Mouse (Mus musculus): Measurements from ENCODE around the gene Keap1.
"Not testable (repeated sequence)": the region's sequence is repeated elsewhere in the genome, so short reads cannot be mapped to it uniquely, and the experiment has no call there.

The Keap1 gene

GRCm38 (mm10) chr9:21238733-21239464 lies at the start of gene Keap1:
Gene Keap1 (minus strand): TSS chr9:21239361.
- peak; percentile 66 for DNase-seq (ENCODE audit: low read depth, low spot score)

GRCm38 (mm10) chr9:21288404-21289336 lies 49.5 kb upstream of the Keap1 start:
- DNase-seq (ENCODE audit: low read depth, low spot score) = no peak

- DNase-seq (ENCODE audit: low read depth, low spot score) = peak; percentile 91
These were observed 48.6 kb upstream of the Keap1 start, which contains the start of gene Kri1 for GRCm38 (mm10) chr9:21287571-21288402. Gene Kri1 (minus strand): TSS chr9:21287969.

- DNase-seq (ENCODE audit: low read depth, low spot score) = no peak
These were observed 47.6 kb upstream of the Keap1 start for GRCm38 (mm10) chr9:21286753-21287152.

DNA sequence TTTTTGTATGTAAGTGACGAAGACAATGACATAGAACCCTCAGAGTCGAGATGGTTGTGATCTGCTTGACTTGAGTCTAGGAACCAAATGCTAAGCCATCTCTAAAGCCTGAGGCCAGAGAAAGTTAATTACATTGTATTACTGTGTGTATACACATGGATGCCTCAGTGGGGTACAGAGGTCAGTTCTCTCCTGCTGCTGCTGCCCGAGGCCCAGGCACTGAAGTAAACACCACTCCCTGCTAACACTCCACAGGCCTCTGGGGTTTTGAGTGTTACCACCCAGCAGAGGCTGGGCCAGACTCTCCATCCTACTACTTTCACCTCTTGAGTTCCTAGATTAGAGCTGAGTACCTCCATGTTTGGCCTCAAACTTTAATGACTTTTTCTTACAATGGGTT lies 44.8 kb upstream of the Keap1 start:
- DNase-seq (ENCODE audit: low read depth, low spot score) = no peak

- no peak for DNase-seq (ENCODE audit: low read depth, low spot score)
These were observed 44.4 kb upstream of the Keap1 start for GRCm38 (mm10) chr9:21283591-21283990.

DNA sequence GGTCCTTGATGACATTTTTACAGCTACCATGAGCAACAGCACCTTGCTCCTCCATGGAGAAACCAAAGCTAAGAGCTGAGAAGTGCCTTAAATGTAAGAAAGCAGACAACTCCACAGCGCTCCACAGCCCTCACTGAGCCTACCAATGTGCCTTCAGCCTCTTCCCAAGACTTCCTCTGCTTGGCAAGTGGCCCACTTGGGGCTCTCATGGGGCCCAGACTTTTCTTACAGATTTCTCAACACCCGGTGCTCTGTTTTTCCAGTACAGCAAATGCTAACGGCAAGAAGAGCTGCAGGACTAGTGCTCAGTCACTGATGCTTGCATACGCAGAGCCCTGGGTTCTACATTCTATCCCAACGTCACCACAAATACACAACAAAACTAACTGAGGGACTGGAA lies 38.6 kb upstream of the Keap1 start:
- DNase-seq (ENCODE audit: low read depth, low spot score) = no peak

GRCm38 (mm10) chr9:21276307-21276706 lies 37.1 kb upstream of the Keap1 start:
- DNase-seq (ENCODE audit: low read depth, low spot score) = no peak

GRCm38 (mm10) chr9:21275727-21276126 lies 36.6 kb upstream of the Keap1 start:
- no peak for DNase-seq (ENCODE audit: low read depth, low spot score)

GRCm38 (mm10) chr9:21275013-21275710 lies 36.0 kb upstream of the Keap1 start:
- DNase-seq (ENCODE audit: low read depth, low spot score) = no peak

- DNase-seq (ENCODE audit: low read depth, low spot score) = no peak
These were observed 35.2 kb upstream of the Keap1 start for GRCm38 (mm10) chr9:21274336-21274735.

- no peak for DNase-seq (ENCODE audit: low read depth, low spot score)
These were observed 34.5 kb upstream of the Keap1 start for GRCm38 (mm10) chr9:21273520-21274228.

- DNase-seq (ENCODE audit: low read depth, low spot score) = no peak
These were observed 33.9 kb upstream of the Keap1 start for GRCm38 (mm10) chr9:21273094-21273493.

- DNase-seq (ENCODE audit: low read depth, low spot score) = no peak
These were observed 33.2 kb upstream of the Keap1 start for GRCm38 (mm10) chr9:21272391-21272790.

GRCm38 (mm10) chr9:21269590-21269989 lies 30.4 kb upstream of the Keap1 start:
- not testable (repeated sequence) for DNase-seq (ENCODE audit: low read depth, low spot score)

DNA sequence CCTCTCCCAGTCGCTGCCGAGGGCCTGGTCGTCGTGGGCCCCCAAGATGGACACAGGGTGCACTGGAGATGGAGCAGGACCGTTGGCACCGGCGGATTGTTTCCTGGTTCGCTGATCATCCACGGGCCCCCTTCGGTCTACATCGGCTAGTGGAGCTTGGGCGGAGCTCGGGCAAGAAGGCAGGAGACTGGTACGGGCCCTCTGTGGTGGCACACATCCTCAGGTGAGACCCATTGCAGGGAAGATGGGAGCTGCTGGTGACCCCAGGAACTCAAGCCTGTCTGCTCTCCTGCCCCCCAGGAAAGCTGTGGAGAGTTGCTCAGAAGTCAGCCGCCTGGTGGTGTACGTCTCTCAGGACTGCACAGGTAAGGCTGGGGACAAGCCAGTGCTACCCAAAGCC lies 29.1 kb upstream of the Keap1 start:
- DNase-seq (ENCODE audit: low read depth, low spot score) = no peak

GRCm38 (mm10) chr9:21266889-21267288 lies 27.7 kb upstream of the Keap1 start:
- no peak for DNase-seq (ENCODE audit: low read depth, low spot score)

- no peak for DNase-seq (ENCODE audit: low read depth, low spot score)
These were observed 26.4 kb upstream of the Keap1 start for GRCm38 (mm10) chr9:21265611-21266010.

DNA sequence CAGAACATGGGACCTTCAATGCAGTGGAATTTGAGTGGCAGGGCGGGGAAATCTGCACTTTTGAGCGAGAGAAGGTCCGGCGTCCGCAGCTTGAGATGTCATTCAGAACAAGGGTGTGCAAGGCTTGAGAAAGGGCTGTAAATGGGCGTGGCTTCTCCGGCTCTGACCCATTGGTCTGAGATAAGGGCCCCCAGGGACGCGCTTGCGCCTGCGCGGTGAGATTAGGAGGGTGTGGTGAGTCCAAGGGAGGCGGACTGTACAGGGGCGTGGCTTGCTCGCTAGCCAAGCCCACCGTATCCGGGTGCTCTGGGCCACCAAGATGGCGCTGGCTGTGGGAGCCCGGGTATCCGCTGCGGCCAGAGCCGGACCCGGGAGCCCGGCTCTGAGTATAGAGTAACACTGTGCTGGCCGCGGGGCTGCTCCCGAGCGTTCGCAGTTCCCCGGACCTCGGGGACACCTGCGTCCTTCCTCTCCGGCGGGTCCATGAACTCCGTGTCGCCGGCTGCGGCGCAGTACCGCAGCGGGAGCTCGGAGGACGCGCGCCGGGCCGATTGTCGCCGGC lies 25.9 kb upstream of the Keap1 start, which contains the start of gene Atg4d:
Gene Atg4d, plus strand, starts transcription at position 294 of the 562 bp plus-strand sequence.
- peak; percentile 97 for DNase-seq (ENCODE audit: low read depth, low spot score)

Measured in retina, adult 2 months (tissue).